Mouse (Mus musculus) layer of hippocampus, postnatal 14 days (tissue): Measurements from ENCODE around the gene Ccdc113. TPM values are rescaled to one million over a fixed set of nuclear protein-coding genes. Genes with fewer than 3 reads are reported as not detected.

ENCODE experiments used
- DNase-seq, 2 experiments: peaks; one replicate each; pipeline ENCODE4 v3.0.0; 2021 to 2022; ENCODE audit warnings: low spot score in 2 of 2, mixed read lengths in 1 of 2
- total RNA-seq, 2 experiments: library from RNA; stranded (reverse); gene quantifications; 2 replicates each; pipeline ENCODE4 v1.2.3; 2021

The Ccdc113 gene
- total RNA-seq, 2 experiments from 2014 or later: 1.1 to 2.1 TPM

DNA sequence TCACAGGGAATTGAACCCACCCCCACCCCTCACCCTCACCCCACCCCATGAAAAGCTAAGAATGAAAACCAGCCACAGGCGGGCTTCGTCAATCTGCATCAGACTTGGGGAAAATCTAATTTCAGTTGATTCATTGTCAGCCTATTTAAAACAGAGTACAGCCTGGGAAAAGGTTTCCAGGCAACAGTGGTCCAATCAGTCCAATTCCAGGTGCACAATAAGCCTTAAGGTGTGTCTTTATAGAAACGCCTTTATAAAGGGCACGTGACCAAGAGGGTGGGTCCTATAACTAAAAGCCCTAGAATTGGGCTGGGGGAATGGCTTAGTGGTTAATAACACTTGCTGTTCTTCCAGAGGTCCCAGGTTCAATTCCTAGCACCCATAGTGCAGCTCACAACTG, 1.7 kb upstream of the Ccdc113 start:
- DNase-seq: no peak

DNA sequence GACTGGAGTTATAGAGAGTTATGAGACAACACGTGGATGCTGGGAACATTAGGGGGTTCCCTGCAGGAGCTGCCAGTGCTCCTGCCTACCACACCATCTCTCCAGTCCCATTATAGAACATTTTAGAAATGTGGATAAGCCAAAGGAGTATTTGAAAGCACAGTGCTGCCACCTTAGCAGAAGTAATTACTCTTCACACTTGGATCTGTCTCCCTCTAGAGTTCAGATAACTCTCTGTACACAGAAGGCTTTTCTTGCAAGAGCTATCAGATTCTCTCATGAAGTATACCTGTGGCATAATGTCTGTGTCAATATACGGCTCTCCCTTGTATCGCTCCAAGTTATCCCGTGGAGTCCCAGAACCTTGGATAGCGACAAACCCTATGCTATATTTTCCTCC, 5.6 kb downstream of the Ccdc113 start:
- DNase-seq: peak in 1 of 2 experiments; percentile 33

DNA sequence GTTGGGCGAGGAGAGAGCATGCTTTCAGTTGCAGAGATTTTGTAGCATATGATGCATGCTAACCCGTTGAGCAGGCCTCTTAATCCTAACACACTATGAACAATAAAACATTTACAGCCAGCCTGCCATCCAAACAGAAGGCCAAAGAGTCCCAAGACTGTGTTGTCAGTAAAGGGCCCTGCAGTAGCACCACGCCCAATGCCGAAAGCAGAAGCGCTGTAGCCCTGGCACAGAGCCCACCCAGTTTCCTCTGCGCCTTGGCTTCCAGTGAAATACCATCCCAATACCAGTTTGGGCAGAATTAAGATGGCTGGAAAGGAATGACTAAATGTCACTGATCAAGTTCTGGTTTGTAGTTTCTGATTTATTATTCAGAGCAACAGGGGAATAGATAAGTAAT, 8.3 kb downstream of the Ccdc113 start:
- no peak for DNase-seq

DNA sequence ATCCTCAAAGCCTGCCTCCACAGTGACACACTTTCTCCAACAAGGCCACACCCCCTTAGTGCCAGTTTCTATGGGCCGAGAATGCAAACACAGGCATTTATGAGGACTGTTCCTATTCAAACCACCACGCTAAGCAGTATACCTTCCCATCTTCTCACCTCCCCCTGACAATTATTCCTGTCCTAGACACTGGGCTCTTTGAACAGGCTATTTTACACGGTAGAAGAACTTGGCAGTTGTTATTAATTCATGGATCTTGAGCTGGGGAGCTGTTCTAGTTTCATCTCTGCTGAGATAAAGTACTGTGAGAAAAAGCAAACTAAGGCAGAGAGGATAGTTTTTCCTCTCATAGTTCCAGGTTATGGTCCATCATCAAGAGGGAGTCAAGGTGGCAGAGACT, 9.2 kb downstream of the Ccdc113 start:
- DNase-seq: no peak

DNA sequence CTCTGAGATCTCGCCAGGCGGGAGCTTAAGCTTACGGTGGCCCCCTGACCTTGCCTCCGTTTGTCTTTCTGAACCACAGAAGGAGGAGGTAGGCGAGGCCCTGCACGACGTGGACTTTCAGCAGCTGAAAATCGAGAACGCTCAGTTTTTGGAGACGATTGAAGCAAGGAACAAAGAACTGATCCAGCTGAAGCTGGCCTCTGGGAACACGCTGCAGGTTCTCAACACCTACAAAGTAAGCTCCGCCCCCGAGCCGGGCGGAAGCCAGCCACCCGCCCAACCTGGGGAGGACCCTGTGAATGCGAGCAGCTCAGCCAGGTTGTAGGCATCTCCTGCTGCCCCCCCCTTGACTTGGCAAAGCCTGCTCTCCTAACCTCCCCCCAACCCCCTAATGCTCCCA, 11.9 kb downstream of the Ccdc113 start:
- DNase-seq: no peak

DNA sequence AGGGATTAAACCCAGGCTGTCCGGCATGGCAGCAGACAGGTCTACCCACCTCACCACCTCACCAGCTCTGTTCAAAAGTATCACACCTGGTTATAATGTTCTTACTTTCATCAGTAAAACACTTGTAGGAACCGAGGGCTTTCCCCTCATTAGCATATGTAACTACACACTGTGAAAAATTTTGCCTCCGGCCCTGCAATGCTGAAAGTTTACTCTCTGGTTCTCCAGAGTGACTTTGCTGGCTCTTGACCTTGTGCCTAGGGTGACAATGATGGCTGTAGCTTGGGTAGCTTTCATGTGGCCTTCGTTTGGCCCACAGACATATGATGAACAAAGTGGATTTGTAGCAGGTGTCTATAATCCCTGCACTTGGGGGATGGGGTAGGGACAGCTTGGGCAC, 13.1 kb downstream of the Ccdc113 start:
- no peak for DNase-seq

DNA sequence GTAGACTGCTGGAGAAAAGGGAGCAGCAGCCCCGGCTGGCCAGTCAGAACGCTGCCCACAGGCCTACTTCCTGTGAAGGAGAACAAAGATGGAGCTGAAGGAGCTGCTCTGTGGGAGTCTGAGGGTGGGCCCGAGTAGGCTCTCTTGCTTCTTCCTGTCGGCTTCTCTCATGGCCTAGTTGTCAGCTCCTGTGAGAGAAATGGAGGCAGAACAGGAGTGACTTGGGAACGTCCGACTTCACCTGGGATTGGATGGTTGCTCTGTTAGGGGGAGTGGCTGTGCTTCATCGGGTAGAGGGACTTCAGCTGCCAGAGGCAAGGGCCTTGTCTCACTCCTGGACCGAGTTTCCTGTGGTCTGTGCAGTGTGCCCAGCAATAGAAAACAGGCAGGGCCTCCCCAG, 14.0 kb downstream of the Ccdc113 start:
- DNase-seq: no peak

DNA sequence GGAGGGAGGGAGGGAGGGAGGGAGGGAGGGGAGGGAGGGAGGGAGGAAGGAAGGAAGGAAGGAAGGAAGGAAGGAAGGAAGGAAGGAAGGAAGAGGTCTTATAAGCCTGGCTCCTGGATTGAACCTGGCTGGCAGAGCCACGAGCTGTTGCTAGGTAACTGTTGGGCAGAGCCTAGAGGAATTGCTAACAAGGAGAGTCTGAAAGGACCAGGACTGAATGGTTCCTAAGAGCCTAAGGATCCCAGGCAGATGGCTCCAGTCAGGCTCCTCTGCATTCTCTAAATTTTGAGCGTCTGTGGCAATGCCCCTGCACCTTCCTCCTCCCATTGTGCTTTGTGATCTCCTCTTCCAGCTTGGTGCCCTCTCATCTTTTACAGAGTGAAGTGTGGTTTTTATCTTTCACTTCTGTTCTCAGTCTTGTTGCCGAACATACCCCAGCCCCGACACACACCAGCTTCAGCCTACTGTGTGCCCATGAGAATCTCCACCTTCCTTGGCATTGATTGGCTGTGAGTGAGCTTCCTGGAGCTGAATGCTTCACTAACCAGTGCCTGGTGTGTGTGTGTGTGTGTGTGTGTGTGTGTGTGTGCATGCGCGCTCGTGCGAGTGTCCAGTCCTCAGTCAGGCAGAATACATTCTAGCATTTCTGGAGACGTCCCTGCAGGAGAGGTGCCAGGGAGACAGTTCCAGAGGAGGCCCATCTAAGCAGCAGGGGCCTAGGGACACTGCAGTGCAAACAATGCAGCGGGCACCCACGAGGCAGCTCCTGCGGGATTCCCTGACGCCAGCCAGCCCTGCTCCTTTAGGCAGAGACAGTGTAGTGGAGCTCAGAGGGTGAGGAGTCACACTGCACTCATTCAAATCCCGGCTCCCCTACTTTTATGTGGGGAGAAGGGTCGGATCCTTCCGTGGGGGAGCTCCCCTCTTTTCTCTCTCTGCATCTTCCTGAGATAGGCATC, 16.3 kb downstream of the Ccdc113 start:
- DNase-seq: peak in 1 of 2 experiments; percentile 21

DNA sequence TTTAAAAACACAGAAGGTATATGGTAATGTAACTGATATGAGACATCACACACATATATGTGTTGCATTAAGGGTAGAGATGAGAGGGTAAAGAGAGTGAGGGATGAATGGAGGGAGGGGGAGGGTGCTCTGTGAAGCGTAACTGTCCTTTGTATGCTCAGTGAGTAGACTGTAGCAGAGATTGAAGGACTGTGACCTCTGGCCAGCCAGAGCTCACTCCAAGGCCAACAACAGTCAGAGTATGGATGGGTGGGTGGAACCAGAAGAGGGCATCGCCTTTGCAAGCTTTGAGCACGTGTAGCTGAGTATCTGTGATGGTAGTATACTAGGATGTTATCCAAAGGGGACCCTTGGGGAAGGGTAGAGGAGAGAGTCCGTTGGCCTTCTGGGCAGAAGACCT, 17.7 kb downstream of the Ccdc113 start:
- no peak for DNase-seq

DNA sequence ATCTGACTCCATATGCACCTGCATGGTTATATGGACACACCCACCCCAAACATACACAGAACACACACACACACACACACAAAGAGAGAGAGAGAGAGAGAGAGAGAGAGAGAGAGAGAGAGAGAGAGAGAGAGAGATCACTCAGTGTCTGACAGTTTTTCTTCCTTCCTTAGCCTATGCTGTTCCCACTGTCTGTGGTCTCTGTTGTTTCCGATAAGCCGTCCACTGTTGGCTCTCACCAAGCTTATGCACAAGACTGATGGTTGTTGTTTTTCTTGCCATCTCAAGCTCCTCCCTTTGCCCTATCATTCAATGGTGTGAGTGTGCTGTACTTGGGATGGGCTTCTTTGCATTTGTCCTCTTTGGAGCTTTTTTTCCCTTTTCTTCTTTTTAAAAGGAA, 22.1 kb downstream of the Ccdc113 start:
- DNase-seq: no peak

DNA sequence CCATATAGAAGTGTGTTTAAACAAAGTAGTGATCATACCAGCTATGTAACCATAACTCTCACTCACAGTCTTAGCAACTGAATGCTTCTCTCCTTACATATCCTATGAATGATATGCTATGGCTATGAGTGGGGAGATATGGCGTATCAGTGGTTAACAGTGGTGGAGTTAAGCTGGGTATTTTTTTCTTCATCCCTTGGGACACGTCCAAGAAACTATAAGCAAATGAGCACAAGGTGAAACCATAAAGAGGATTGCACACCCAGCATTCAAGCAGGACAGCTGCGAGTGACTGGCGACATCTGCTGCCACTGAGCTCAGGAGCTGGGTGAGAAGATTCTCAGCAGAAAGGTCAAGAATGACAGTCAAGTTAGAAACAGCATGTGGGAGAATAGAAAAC, 32.3 kb downstream of the Ccdc113 start:
- no peak for DNase-seq

DNA sequence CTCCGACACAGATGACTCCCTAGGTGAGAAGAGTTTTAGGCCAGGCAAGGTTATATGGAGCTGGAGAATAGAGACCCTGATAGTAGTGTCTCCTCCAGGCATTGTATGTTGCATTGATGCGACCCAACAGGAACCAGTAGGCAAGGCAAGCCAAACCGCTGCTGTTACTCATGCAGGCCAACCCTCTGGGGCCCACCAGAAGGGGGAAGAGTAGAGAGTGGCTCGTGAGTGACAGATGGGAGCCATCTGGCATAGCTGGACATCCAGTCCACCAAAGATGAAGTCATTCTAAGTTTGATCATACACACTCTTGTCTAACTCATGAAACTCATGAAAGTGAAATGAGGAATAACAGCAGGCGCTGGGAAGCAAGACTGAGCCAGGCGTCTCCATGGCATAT, 32.9 kb downstream of the Ccdc113 start:
- DNase-seq: no peak

DNA sequence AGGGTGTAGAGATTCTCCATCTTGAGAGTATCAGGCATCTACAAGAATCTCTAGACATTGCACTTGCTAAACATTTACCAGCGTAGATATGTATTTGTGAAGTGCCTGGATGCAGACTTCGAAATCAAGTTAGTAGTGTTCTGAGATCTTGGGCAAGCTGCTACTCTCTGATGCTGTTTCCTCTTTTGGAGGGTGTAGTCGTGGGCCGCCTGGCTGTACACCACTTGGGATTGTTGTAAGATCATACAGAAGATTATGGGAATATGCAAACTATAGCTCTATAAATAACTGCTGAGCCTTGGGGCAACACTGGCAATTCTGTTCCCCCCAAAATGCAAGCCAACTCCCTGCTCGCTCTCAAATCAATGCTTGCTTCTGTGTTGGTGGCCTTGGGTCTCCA, 39.3 kb downstream of the Ccdc113 start:
- no peak for DNase-seq

DNA sequence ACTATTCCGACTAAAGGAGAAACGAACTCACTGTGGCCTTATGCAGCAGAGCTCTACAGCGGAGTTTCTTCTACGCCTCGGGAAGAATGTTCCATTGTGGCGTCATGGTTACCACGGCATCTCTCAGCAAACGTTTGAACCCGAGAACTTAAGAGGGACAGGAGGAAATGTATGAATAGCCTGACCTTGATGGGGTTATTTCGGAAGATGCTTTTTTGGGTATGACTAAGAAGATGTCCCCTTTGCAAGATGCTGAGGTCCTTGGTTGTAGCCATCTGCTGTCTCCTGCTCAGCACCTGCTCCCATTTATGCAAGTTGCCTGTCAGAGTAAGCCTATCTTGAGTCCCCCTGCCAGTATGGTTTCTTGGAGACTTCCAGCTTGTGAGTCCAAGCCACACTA, 42.4 kb downstream of the Ccdc113 start, which contains the start of gene Prss54:
TSS of gene Prss54 (minus strand) at position 101 of the 400 bp plus-strand sequence.
- DNase-seq: no peak

DNA sequence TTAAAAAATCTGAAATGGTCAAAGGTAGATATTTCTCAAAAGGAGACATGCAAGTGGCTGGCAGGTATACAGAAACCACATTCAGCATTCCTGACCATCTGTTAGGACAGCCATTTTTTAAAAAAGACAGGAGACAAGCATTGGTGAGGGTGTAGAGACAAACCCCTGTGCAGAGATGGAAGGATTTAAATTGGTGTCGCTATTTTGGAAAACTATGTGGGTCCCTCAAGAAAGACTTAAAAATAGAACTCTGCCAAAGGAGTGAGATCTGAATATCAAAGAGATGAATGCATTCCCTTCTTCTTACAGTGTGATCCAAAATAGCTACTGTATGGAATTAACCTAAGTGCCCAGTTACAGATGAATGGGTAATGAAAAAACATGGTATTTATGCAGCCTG, 53.5 kb downstream of the Ccdc113 start:
- DNase-seq: no peak

DNA sequence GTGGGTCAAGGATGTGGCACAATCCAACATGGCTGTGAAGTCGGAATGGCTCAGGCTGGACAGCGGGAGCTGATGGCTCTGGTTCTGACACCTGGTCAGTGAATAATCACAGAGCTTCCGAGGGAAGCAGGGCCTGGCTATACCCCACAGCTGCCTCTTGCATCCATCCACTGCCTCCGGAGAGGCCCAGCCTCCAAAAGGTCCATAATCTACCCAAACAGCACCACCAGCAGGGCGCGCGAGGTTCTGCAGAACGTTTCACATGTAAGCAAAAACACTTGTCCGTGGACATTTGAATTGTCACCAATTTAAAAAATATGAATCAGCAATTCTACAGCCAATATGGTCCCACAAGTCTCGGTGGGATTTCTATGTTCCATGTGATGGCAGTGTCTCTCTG, 55.4 kb downstream of the Ccdc113 start:
- DNase-seq: no peak

DNA sequence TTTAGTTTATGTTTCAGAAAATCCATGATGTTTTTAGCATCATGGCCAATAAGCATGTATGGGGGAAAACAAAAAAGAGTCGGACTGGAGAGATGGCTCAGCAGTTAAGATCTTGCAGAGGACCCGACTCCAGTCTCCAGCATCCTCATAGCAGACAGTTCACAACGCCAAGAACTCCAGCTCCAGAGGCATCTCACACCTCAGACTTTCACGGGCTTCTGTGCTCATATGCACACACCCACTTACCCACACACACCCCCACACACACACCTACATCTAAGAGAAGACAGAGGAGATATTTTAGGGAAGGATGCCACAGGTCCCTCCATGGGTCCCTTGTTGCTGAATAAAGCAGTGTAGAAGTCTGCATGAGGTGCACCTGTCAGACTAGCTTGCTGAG, 56.7 kb downstream of the Ccdc113 start:
- no peak for DNase-seq

DNA sequence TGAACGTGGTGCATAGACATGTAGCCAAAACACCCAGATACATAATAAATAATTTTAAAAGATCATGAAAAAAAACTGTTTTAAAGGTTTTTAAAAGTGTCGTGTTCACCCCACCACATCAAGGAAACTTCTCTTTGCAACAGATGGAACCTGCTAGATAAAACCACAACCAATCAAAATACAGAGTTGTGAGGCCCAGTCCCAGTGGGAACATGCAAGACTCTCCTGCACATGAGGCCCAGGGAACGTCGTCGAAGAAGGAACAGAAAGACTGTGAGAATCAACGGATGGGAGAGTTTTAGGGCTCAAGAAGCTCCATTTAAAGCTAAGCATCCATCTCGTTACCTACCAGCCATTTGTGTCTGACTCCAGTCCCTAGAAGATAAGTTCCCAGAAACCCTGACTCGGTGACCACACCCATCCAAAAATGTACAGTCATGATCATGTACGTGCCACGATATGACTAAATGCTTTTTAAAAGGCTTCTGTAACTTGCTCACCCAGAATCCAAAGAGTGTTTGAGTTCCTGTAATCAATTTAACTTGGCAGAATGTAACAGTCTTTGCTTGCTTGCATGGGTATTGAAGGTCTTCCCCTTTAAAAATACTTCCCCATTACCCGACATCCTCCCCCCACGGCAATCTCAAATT, 58.4 kb downstream of the Ccdc113 start:
- DNase-seq: no peak

DNA sequence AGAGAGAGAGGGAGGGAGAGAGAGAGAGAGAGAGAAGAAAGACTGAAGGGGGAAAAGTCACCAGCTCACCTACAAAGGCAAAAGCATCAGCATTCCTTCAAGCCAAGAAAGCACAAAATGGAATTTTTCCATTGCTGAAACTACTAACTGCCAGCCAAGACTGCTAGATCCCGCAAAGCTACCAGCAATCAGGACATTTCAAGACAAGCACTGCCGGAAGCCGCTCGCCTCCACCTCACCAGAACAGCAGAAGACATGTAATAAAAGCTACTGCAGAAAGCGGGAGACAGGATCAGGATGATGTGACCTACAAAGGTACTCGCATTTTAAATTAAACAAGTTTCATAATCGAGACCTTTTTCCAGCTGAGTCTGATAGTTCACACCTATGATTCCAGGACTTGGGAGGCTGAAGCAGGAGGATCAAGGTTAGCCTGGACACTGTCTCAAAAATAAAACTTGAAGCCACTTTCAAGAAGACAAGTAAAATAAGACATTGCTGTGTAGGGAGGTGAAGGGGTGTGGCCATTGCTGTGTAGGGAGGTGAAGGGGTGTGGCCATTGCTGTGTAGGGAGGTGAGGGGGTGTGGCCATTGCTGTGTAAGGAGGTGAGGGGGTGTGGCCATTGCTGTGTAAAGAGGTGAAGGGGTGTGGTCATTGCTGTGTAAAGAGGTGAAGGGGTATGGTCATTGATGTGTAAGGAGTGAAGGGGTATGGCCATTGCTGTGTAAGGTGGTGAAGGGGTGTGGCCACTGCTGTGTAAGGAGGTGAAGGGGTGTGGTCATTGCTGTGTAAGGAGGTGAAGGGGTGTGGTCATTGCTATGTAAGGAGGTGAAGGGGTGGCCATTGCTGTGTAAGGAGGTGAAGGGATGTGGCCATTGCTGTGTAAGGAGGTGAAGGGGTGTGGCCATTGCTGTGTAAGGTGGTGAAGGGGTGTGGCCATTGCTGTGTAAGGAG, 59.8 kb downstream of the Ccdc113 start:
- no peak for DNase-seq

DNA sequence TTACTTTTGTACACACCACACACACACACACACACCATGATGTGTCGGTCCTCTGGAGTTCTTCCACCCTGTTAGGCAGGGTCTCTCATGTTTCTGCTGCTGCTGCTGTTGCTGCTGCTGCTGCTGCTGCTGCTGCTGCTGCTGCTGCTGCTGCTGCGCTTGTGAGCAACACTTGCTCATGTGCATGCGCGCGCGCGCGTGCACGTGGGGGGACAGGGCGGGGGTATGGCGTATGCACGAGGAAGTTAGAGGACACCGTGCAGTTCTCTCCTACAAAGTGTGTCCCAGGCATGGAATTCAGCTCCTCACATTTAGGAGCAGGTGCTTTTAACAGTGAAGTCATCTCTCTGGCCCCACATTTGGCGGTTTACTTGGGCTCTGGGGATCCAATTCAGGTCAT, 61.2 kb downstream of the Ccdc113 start:
- DNase-seq: no peak

DNA sequence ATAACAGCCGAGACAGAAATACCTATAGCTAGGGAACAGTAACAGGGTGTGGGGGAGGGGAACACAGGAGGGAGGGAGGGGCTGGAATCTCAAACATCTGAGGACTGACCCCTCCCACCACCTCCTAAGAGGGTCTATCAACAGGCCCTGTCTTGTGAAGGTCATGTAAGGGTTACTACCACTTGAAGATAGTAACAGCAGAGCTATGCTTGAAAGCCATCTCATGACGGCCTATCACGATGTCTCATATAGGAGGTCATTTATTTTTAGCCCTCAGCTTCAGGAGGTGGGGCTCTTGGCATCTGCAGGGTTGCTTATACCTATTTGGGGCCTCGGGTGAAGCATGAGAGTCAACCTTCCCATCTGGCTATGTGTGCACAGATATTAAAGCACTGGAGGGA, 63.0 kb downstream of the Ccdc113 start:
- DNase-seq: no peak
